ENCODE assay signal across 13 mouse cellular contexts in the genomic region with DNA sequence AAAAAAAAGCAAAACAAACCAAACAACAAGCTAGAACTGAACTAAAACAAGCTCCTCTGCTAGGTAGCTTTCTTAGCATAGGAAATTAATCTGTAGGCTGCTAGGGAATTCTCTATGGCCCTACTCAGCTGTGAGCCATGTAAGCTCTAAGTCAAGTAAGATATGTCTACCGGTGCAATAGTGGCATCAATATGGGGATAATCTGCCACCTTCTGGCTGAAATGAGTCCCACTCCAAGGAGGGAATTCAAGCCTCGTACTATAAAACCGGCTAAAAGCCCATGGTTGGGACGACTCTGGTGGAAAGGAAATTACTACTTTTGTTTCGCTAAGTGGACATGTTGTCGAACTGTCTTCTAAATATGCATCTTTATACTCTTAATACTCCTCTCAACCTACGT. TPM values are rescaled to one million over a fixed set of nuclear protein-coding genes. Genes with fewer than 3 reads are reported as not detected.
DNase-seq lines count a peak whose midpoint lies in the region; ATAC-seq and TF ChIP-seq lines count a peak whose summit lies in the region.
"Had no signal": no experiment of that assay in that cellular context is flagged by ENCODE, and none has a peak within 500 bp of the region (broad histone marks: within the 10 kb centered on the region; RNA-seq: fewer than 3 reads in every experiment).

No protein-coding gene starts in this region.

- no peak for ATAC-seq in heart, embryonic 12.5 days (ENCODE audit: insufficient number of reproducible peaks, low FRiP score)

- no peak for TF ChIP-seq POLR2A in heart, adult 2 months (IDR thresholded peaks at IDR 0.05; ENCODE audit: insufficient read depth, low read depth, low read length)

- no peaks in the 10 kb centered on the region for H3K27me3 ChIP-seq in heart, adult 2 months (ENCODE audit: control insufficient read depth, insufficient read depth, low read length)
- H3K27me3 ChIP-seq in heart, embryonic 12.5 days (replicated peaks) = no peaks in the 10 kb centered on the region
- no peaks in the 10 kb centered on the region for H3K27me3 ChIP-seq in heart, embryonic 10.5 days (ENCODE audit: insufficient read depth, poor library complexity, severe bottlenecking)
- H3K27me3 ChIP-seq: hindbrain, embryonic 15.5 days; liver, embryonic 13.5 days had no signal

- H3K9ac ChIP-seq in heart, adult 2 months (ENCODE audit: low read depth, low read length) = no peak overlapping the region
- H3K9ac ChIP-seq in heart, embryonic 12.5 days = no peak overlapping the region
- H3K9ac ChIP-seq: hindbrain, embryonic 15.5 days; liver, embryonic 13.5 days had no signal

- no peak for DNase-seq in heart, adult 2 months
- peak; percentile 27 to 59 for DNase-seq in left cerebral cortex, postnatal 25 days (ENCODE audit: low spot score in 2 of 2)
- no peak for DNase-seq in left cerebral cortex, adult 11 months (ENCODE audit: low spot score)
- peak; percentile 14 for DNase-seq in NIH3T3 (ENCODE audit: low read depth)
- DNase-seq in induced T-regulatory cell, adult 2 months (ENCODE audit: low read depth) = peak; percentile 11
- no peak for DNase-seq in heart, embryonic 10.5 days (ENCODE audit: low spot score)
- DNase-seq in neural tube, embryonic 10.5 days (ENCODE audit: extremely low spot score, low spot score) = no peak
- DNase-seq: adrenal gland, postnatal 10 days; cerebellum, adult 8-10 months; liver, embryonic 13.5 days; thymus, adult 2 months had no signal

- TF ChIP-seq EP300 in heart, adult 2 months (IDR thresholded peaks at IDR 0.05; ENCODE audit: insufficient read depth, low read depth, low read length) = no peak

- peak; percentile 54 for TF ChIP-seq CTCF in heart, adult 2 months (IDR thresholded peaks at IDR 0.05)

- intact Hi-C loops in heart, adult 2 months (cut with DNase I) = no loop called here
- intact Hi-C loops in left cerebral cortex, postnatal 25 days (cut with DNase I) = no loop called here

- H3K27ac ChIP-seq in heart, adult 2 months = no peak overlapping the region
- no peak overlapping the region for H3K27ac ChIP-seq in heart, embryonic 12.5 days (ENCODE audit: poor library complexity, severe bottlenecking)
- no peak overlapping the region for H3K27ac ChIP-seq in heart, embryonic 10.5 days
- H3K27ac ChIP-seq: hindbrain, embryonic 15.5 days; liver, embryonic 13.5 days had no signal

- H3K4me3 ChIP-seq in heart, adult 2 months = no peak overlapping the region
- H3K4me3 ChIP-seq in heart, embryonic 12.5 days = no peak overlapping the region
- no peak overlapping the region for H3K4me3 ChIP-seq in heart, embryonic 10.5 days
- H3K4me3 ChIP-seq: hindbrain, embryonic 15.5 days; liver, embryonic 13.5 days had no signal

- no peak overlapping the region for H3K4me2 ChIP-seq in heart, embryonic 12.5 days
- H3K4me2 ChIP-seq: hindbrain, embryonic 15.5 days; liver, embryonic 13.5 days had no signal

- H3K36me3 ChIP-seq in heart, adult 2 months (ENCODE audit: control insufficient read depth, insufficient read depth, low read length) = peaks cover 4% of the 10 kb centered on the region
- H3K36me3 ChIP-seq in heart, embryonic 12.5 days = peaks cover 77% of the 10 kb centered on the region
- peaks cover 99% of the 10 kb centered on the region for H3K36me3 ChIP-seq in heart, embryonic 10.5 days

- no peaks in the 10 kb centered on the region for H3K9me3 ChIP-seq in heart, embryonic 12.5 days (replicated peaks)
- no peaks in the 10 kb centered on the region for H3K9me3 ChIP-seq in heart, embryonic 10.5 days
- H3K9me3 ChIP-seq: hindbrain, embryonic 15.5 days; liver, embryonic 13.5 days had no signal

- no peaks in the 10 kb centered on the region for H3K79me2 ChIP-seq in heart, adult 2 months (replicated peaks; ENCODE audit: control insufficient read depth, insufficient read depth, low read length)

- 68% methylated on average over 7 of the region's 7 CpGs for WGBS in heart, adult 2 months
- WGBS in heart, embryonic 12.5 days = 83% methylated on average over 7 of the region's 7 CpGs
- WGBS in heart, embryonic 10.5 days = 84% methylated on average over 7 of the region's 7 CpGs

- no peaks in the 10 kb centered on the region for H3K4me1 ChIP-seq in heart, adult 2 months (ENCODE audit: control insufficient read depth, insufficient read depth, low read length)
- H3K4me1 ChIP-seq in heart, embryonic 12.5 days (replicated peaks) = no peaks in the 10 kb centered on the region
- H3K4me1 ChIP-seq in heart, embryonic 10.5 days = no peaks in the 10 kb centered on the region
- H3K4me1 ChIP-seq: hindbrain, embryonic 15.5 days; liver, embryonic 13.5 days had no signal

RNA-seq across cellular contexts. Expression of a gene that starts 22.9 kb away (rescaled TPM):
- total RNA-seq in heart, adult 2 months (2021) = 10 to 100 TPM; 14.3 to 15.3 TPM
- polyA plus RNA-seq in heart, adult 2 months (2012; rRNA removed) = 8.0 and 13.1 TPM in 2 replicates
- polyA plus RNA-seq in heart, embryonic 12.5 days (2016; fragmentation: Nextera tagmentation; extraction: Ambion mirVana) = 18.7 and 20.3 TPM in 2 replicates
- 10 to 100 TPM; 16.1 to 21.9 TPM for total RNA-seq in left cerebral cortex, postnatal 25 days (2021)
- 24.5 and 30.2 TPM in 2 replicates for polyA plus RNA-seq in heart, embryonic 10.5 days (2016; fragmentation: Nextera tagmentation; extraction: Ambion mirVana)

Comparison
In these comparisons a context has a peak if more than half of its experiments do, and no peak if none do; other contexts are left out.
1. DNase-seq: peak in left cerebral cortex, postnatal 25 days (2 of 2), NIH3T3 (single experiment) and induced T-regulatory cell, adult 2 months (single experiment); none in heart, adult 2 months (0 of 2), left cerebral cortex, adult 11 months (single experiment), heart, embryonic 10.5 days (single experiment) and neural tube, embryonic 10.5 days (single experiment).